In genomic region chr10:118769751-118770150, GRCm38 (mm10) we compare ENCODE assay signal across 25 mouse cellular contexts.
"Had no signal": no experiment of that assay in that cellular context is flagged by ENCODE, and none has a peak within 500 bp of the region (broad histone marks: within the 10 kb centered on the region; RNA-seq: fewer than 3 reads in every experiment).

No protein-coding gene starts in this region.

- DNase-seq: gastrocnemius, adult 2 months; gastrocnemius, postnatal 10 days; gastrocnemius, postnatal 25 days; heart, adult 2 months; heart, postnatal 10 days; kidney, adult 18-20 months; kidney, adult 8-10 months; kidney, postnatal 10 days; kidney, postnatal 25 days; kidney, postnatal 4 days; liver had no signal

- H3K36me3 ChIP-seq: heart, embryonic 12.5 days; hindbrain, embryonic 10.5 days; hindbrain, embryonic 12.5 days; intestine, embryonic 15.5 days; limb, embryonic 10.5 days; limb, embryonic 12.5 days; liver, embryonic 12.5 days; liver, embryonic 15.5 days had no signal

- H3K9me3 ChIP-seq: heart, embryonic 12.5 days; hindbrain, embryonic 10.5 days; hindbrain, embryonic 12.5 days; intestine, embryonic 15.5 days; limb, embryonic 10.5 days; limb, embryonic 12.5 days; liver, embryonic 12.5 days; liver, embryonic 15.5 days had no signal

- H3K4me3 ChIP-seq: gastrocnemius, adult 2 months; heart, adult 2 months; heart, embryonic 12.5 days; hindbrain, embryonic 10.5 days; hindbrain, embryonic 12.5 days; intestine, embryonic 15.5 days; layer of hippocampus, adult 2 months; left cerebral cortex, adult 2 months; limb, embryonic 10.5 days; limb, embryonic 12.5 days; liver, embryonic 12.5 days; liver, embryonic 15.5 days had no signal

- H3K4me1 ChIP-seq: hindbrain, embryonic 10.5 days; hindbrain, embryonic 12.5 days; limb, embryonic 10.5 days; limb, embryonic 12.5 days had no signal

- H3K9ac ChIP-seq: heart, embryonic 12.5 days; hindbrain, embryonic 12.5 days; hindbrain, embryonic 14.5 days; intestine, embryonic 15.5 days; limb, embryonic 12.5 days; liver, embryonic 12.5 days; liver, embryonic 15.5 days had no signal

- H3K27ac ChIP-seq: gastrocnemius, adult 2 months; heart, adult 2 months; hindbrain, embryonic 10.5 days; hindbrain, embryonic 12.5 days; hindbrain, embryonic 14.5 days; intestine, embryonic 15.5 days; layer of hippocampus, adult 2 months; left cerebral cortex, adult 2 months; limb, embryonic 10.5 days; limb, embryonic 12.5 days; liver, embryonic 12.5 days; liver, embryonic 15.5 days had no signal

- H3K27me3 ChIP-seq: heart, embryonic 12.5 days; hindbrain, embryonic 12.5 days; intestine, embryonic 15.5 days; limb, embryonic 12.5 days; liver, embryonic 12.5 days; liver, embryonic 15.5 days had no signal

- ATAC-seq: hindbrain, embryonic 16.5 days; inflammation-experienced regulatory T-cells, adult 6 months; intestine, embryonic 15.5 days; intestine, postnatal 0 days; liver, embryonic 12.5 days had no signal

- H3K4me2 ChIP-seq: heart, embryonic 12.5 days; hindbrain, embryonic 12.5 days; hindbrain, embryonic 14.5 days; intestine, embryonic 15.5 days; limb, embryonic 12.5 days; liver, embryonic 12.5 days; liver, embryonic 15.5 days had no signal
